Mouse (Mus musculus) embryonic fibroblast, embryonic 13.5 days (primary cell): ENCODE measurements at regions not wholly inside any gene's neighbourhood (a gene's known extent, or its start where the extent isn't known, plus 50 kb on each side); places are given as distances from the start of the nearest gene placed in this dataset.

ENCODE experiments used
- CTCF ChIP-seq: IDR thresholded peaks from 2 replicates; pipeline ENCODE4 v1.5.1; 2011; ENCODE audit warnings: mild to moderate bottlenecking, control low read depth, low read length, moderate library complexity, borderline replicate concordance; ENCODE audit not compliant: insufficient read depth
- POLR2A ChIP-seq: IDR thresholded peaks from 2 replicates; pipeline ENCODE4 v1.6.1; 2011; ENCODE audit warnings: low read depth, mild to moderate bottlenecking, control low read depth, low read length, moderate library complexity

DNA sequence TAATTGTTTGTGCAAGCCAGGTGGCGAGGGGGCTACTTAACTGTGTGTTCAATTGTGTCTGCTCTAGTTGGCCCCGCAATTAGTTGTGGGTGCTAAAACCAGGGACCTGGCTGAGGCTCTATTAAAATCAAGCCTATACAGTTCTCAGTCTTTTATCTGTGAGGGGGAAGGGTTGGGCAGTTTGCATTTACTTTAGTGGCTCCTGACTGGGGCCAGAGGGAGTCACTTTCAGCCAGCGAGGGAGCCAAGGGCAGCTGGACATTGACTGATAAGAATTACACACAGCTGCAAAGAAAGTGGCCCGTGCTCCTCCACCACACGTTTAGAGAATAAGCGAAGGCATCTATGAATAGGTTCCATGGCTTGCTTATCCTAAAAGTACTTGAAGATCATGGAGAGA, 403.1 kb upstream of the Nr2f2 start:
- TF ChIP-seq POLR2A (no peak), CTCF (no peak)
